Mouse (Mus musculus) ES-E14 (cell line): ENCODE results near the gene Clpb. TPM values are rescaled to one million over a fixed set of nuclear protein-coding genes. Genes with fewer than 3 reads are reported as not detected.

ENCODE experiments used
- DNase-seq: peaks from one replicate; pipeline ENCODE4 v3.0.0-alpha.2; 2013; ENCODE audit warnings: low read depth, low spot score
- H3K27ac ChIP-seq: 2 replicates; pipeline ENCODE4 v1.5.1; 2012; ENCODE audit warnings: low read depth, mild to moderate bottlenecking, low read length, moderate library complexity, mixed read lengths; ENCODE audit not compliant: poor library complexity, insufficient read depth, severe bottlenecking
- H3K36me3 ChIP-seq: 2 replicates; pipeline ENCODE4 v1.6.1; 2012; ENCODE audit warnings: mild to moderate bottlenecking, low read length, moderate library complexity, mixed read lengths; ENCODE audit not compliant: control insufficient read depth, poor library complexity, insufficient read depth, severe bottlenecking
- H3K4me1 ChIP-seq, 2 experiments: fragments of 150-350 bp in 1 of 2; sonication (generic) in 1 of 2; 2 replicates each; pipeline ENCODE4 v1.6.1; 2012; ENCODE audit warnings: low read length in 2 of 2, mild to moderate bottlenecking in 1 of 2, mixed read lengths in 1 of 2; ENCODE audit not compliant: control insufficient read depth in 2 of 2, insufficient read depth in 2 of 2, poor library complexity in 1 of 2
- H3K4me3 ChIP-seq, 2 experiments: fragments of 150-350 bp in 1 of 2; sonication (generic) in 1 of 2; 2 replicates each; pipeline ENCODE4 v1.5.1; 2012; ENCODE audit warnings: low read length in 2 of 2, low read depth in 1 of 2, mild to moderate bottlenecking in 1 of 2, mixed read lengths in 1 of 2; ENCODE audit not compliant: insufficient read depth in 1 of 2, poor library complexity in 1 of 2, severe bottlenecking in 1 of 2
- H3K9ac ChIP-seq: 2 replicates; pipeline ENCODE4 v1.6.1; 2012; ENCODE audit warnings: low read depth, mild to moderate bottlenecking, low read length, mixed read lengths; ENCODE audit not compliant: poor library complexity, insufficient read depth, severe bottlenecking
- H3K9me3 ChIP-seq: fragments of 150-350 bp; sonication (generic); 2 replicates; pipeline ENCODE4 v1.6.1; 2012; ENCODE audit warnings: low read depth, mild to moderate bottlenecking, low read length; ENCODE audit not compliant: control insufficient read depth, insufficient read depth
- CHD2 ChIP-seq: IDR thresholded peaks from 2 replicates; pipeline ENCODE4 v1.6.1; 2014; ENCODE audit warnings: mild to moderate bottlenecking, low read depth, low read length, inconsistent platforms
- HCFC1 ChIP-seq: IDR thresholded peaks from 2 replicates; pipeline ENCODE4 v1.6.1; 2012; ENCODE audit warnings: low read length, inconsistent platforms, borderline replicate concordance; ENCODE audit not compliant: insufficient read depth
- MAFK ChIP-seq: IDR thresholded peaks from 2 replicates; pipeline ENCODE4 v1.6.1; 2014; ENCODE audit warnings: mild to moderate bottlenecking, low read depth, low read length, inconsistent platforms; ENCODE audit not compliant: insufficient read depth
- ZC3H11A ChIP-seq: IDR thresholded peaks from 2 replicates; pipeline ENCODE4 v1.6.1; 2012; ENCODE audit warnings: low read depth, mild to moderate bottlenecking, inconsistent platforms, low read length, borderline replicate concordance
- ZNF384 ChIP-seq: IDR thresholded peaks from 2 replicates; pipeline ENCODE4 v1.6.1; 2012; ENCODE audit warnings: low read depth, low read length, inconsistent platforms
- in situ Hi-C, 2 experiments: fragments of 600-800 bp; cut with MboI; formaldehyde crosslinking; loops; one replicate each; pipeline ENCODE4 v1.15.1; 2025; ENCODE audit warnings: low sequenced_read_pairs in 2 of 2, inconsistent platforms in 1 of 2; ENCODE audit not compliant: unreplicated experiment in 2 of 2
- total RNA-seq: library from RNA; depleted of rRNA; stranded (reverse); fragments of 300-350 nt; gene quantifications from 2 replicates; pipeline ENCODE4 v1.2.3, GENCODE M21; 2012

Clpb gene
- total RNA-seq, 1 experiment, result 197 TPM

DNA sequence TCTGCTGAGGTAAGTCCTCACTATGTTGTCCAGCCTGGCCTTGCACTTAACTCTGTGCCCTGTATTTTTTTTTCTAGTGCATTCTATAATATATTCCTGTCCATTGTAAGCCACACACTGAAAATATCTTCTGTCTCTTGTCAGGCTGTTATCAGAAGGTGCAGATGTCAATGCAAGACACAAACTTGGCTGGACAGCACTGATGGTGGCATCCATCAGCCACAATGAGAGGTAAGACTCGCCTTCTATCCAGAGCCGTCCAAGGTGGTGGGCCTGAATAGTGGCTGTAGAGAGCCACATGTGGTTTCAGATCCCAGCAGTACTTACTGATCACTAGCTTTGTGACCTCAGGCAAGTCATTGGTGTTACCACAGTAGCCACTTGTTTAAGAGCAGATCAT is 23.7 kb downstream of the Clpb start:
- Histone ChIP-seq H3K9me3 (no peaks in the 10 kb centered on the region), H3K4me1 (peaks cover 6 to 16% of the 10 kb centered on the region in 2 experiments), H3K36me3 (no peaks in the 10 kb centered on the region), H3K4me3 (no peak overlapping the region), H3K9ac (no peak overlapping the region), H3K27ac (no peak overlapping the region)
- no peak for DNase-seq
- TF ChIP-seq CHD2 (no peak), MAFK (no peak), HCFC1 (no peak), ZNF384 (no peak), ZC3H11A (no peak)
- in situ Hi-C loops, result no loop called here

DNA sequence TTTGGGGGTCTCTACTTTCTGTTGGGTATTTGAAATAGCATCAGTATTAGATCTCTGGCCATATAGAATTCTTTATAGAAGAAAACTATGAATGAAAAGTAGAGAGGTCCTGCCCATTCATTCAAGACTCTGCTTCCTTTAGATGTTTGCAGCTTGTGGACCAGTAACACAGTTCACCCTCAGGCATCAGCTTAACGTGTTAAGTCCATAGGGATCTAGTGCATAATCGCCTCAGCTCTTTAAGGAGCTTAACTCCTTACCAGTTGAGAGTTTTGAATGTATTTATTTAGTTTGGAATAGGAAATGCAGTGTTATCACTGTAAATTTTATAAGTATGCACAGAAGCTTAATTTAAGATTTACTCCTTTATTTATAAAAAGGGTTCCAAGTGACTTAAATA is 27.0 kb downstream of the Clpb start:
- in situ Hi-C loops, result no loop called here

DNA sequence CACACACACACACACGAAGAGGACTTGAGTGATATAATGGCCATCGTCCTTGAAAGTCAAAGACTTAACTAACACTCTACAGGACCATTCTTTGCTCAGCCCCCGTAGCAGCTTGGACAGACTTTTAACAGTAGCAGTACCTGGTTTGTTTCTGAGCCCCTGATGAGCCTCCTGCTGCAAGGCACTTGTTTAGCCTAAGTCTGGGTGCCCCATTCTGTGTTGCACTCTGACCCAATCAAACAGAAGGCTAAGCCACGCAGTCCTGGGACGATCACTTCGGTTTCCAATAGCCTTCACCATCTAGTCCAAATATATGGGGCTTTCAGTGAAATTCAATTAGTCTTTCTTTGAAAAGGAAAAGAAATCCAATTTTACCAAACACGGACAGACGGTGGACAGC is 28.4 kb downstream of the Clpb start:
- no peak for DNase-seq
- Histone ChIP-seq H3K36me3 (peaks cover 2% of the 10 kb centered on the region), H3K4me3 (no peak overlapping the region), H3K9ac (no peak overlapping the region), H3K27ac (no peak overlapping the region), H3K4me1 (no peaks in the 10 kb centered on the region), H3K9me3 (no peaks in the 10 kb centered on the region)
- in situ Hi-C loops, result no loop called here
- no peak for TF ChIP-seq ZNF384
- TF ChIP-seq ZC3H11A, result no peak
- no peak for TF ChIP-seq MAFK
- no peak for TF ChIP-seq CHD2
- no peak for TF ChIP-seq HCFC1

More for the DNA sequence above, 27.0 kb downstream of the Clpb start:
- no peaks in the 10 kb centered on the region for H3K4me1 ChIP-seq
- no peaks in the 10 kb centered on the region for H3K9me3 ChIP-seq
- no peak overlapping the region for H3K4me3 ChIP-seq
- peaks cover 2% of the 10 kb centered on the region for H3K36me3 ChIP-seq
- H3K9ac ChIP-seq, result no peak overlapping the region
- no peak for DNase-seq
- TF ChIP-seq ZC3H11A, result no peak
- TF ChIP-seq HCFC1, result no peak
- TF ChIP-seq CHD2, result no peak
- no peak for TF ChIP-seq MAFK
- no peak for TF ChIP-seq ZNF384
- no peak overlapping the region for H3K27ac ChIP-seq

DNA sequence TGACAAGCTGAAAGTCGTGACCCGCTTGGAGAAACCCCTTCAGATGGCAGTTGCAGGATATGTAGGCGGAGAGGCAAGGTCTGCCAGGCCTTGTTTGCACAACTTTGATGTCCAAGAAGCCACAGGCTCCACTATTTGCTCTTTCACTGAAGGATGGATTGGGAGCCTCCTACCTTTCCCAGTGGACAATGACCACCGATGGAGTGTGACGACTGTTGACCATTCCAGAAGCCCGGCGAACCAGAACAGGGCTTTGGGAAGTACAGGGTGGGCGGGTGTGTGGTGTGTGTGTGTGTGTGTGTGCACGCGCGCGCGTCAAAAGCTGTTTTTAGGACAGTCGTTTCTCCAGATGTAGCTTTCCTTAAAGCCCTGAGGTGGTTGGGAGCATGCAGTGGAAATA is 29.0 kb downstream of the Clpb start:
- Histone ChIP-seq H3K9ac (no peak overlapping the region), H3K4me3 (no peak overlapping the region), H3K36me3 (peaks cover 2% of the 10 kb centered on the region), H3K27ac (no peak overlapping the region), H3K4me1 (no peaks in the 10 kb centered on the region), H3K9me3 (no peaks in the 10 kb centered on the region)
- in situ Hi-C loops, result no loop called here
- DNase-seq, result no peak
- TF ChIP-seq CHD2, result no peak
- no peak for TF ChIP-seq ZC3H11A

DNA sequence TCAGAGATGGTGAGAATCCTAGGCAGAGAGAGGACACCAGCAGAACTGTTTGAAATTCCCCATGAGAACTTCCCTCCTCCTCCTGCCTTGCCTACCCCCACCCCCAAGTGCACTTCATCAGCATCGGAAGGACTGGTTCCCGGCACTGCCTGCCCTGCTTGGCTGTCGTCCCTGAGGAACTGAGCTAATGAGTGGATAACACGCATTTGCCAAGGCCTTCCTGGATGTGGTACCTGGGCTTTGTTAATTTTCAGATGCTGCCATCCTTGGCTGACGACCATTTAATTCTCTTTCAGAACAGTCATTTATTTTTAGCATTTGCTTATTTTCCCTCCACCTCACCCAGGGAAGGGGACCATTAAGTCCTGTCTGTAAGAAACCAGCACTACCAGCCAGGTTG is 32.0 kb downstream of the Clpb start:
- in situ Hi-C loops, result no loop called here
- Histone ChIP-seq H3K27ac (no peak overlapping the region), H3K9ac (no peak overlapping the region), H3K9me3 (no peaks in the 10 kb centered on the region), H3K36me3 (peaks cover 2% of the 10 kb centered on the region), H3K4me1 (no peaks in the 10 kb centered on the region), H3K4me3 (no peak overlapping the region)
- TF ChIP-seq ZNF384, result no peak
- no peak for TF ChIP-seq ZC3H11A
- TF ChIP-seq HCFC1, result no peak
- TF ChIP-seq MAFK, result no peak
- no peak for TF ChIP-seq CHD2
- DNase-seq, result no peak
